Mouse (Mus musculus) small intestine, adult 2 months (tissue): ENCODE data around the gene Nalcn.

Experiments
- CTCF ChIP-seq: fragments of 200-500 bp; IDR thresholded peaks from 2 replicates; pipeline ENCODE4 v1.5.1; 2012; ENCODE audit warnings: low read depth, mild to moderate bottlenecking, control low read depth, inconsistent platforms, low read length, moderate library complexity, mixed read lengths; ENCODE audit not compliant: insufficient replicate concordance, insufficient read length; ENCODE audit errors: extremely low read depth
- POLR2A ChIP-seq: fragments of 200-500 bp; IDR thresholded peaks from 2 replicates; pipeline ENCODE4 v1.6.1; 2012; ENCODE audit warnings: low read depth, mild to moderate bottlenecking, control low read depth, inconsistent platforms, low read length, moderate library complexity

- TF ChIP-seq POLR2A: no peak
- no peak for TF ChIP-seq CTCF
Measured at GRCm38 (mm10) chr14:123240738-123241137, 386.2 kb downstream of the Nalcn start.
